Mouse (Mus musculus) heart, embryonic 11.5 days (tissue): ENCODE measurements around the gene Cdk12. TPM values are rescaled to one million over a fixed set of nuclear protein-coding genes. Genes with fewer than 3 reads are reported as not detected.

Experiments
- ATAC-seq: fragments of 200-750 bp; cut with Nextera tagmentation; replicated peaks from 2 replicates; pipeline ENCODE4 v1.8.0; 2017; ENCODE audit warnings: moderate library complexity; ENCODE audit not compliant: insufficient number of reproducible peaks, low FRiP score, low TSS enrichment
- H3K27ac ChIP-seq: fragments of 300-500 bp; sonication (generic); 2 replicates; pipeline ENCODE4 v1.5.1; 2014; ENCODE audit warnings: mild to moderate bottlenecking, low read depth, low read length
- H3K27me3 ChIP-seq: fragments of 300-500 bp; sonication (generic); 2 replicates; pipeline ENCODE4 v1.6.1; 2014; ENCODE audit warnings: mild to moderate bottlenecking, low read length, mixed read lengths; ENCODE audit not compliant: control insufficient read depth, insufficient read depth
- H3K36me3 ChIP-seq: fragments of 300-500 bp; sonication (generic); 2 replicates; pipeline ENCODE4 v1.6.1; 2014; ENCODE audit warnings: mild to moderate bottlenecking, low read length, moderate library complexity, mixed read lengths; ENCODE audit not compliant: control insufficient read depth, insufficient read depth
- H3K4me1 ChIP-seq: fragments of 300-500 bp; sonication (generic); 2 replicates; pipeline ENCODE4 v1.6.1; 2014; ENCODE audit warnings: low read length; ENCODE audit not compliant: control insufficient read depth, insufficient read depth
- H3K4me2 ChIP-seq: fragments of 300-500 bp; sonication (generic); 2 replicates; pipeline ENCODE4 v1.6.1; 2014; ENCODE audit warnings: mild to moderate bottlenecking, moderate library complexity
- H3K4me3 ChIP-seq: fragments of 300-500 bp; sonication (generic); 2 replicates; pipeline ENCODE4 v1.5.1; 2014; ENCODE audit warnings: low read depth, low read length
- H3K9ac ChIP-seq: fragments of 300-500 bp; sonication (generic); 2 replicates; pipeline ENCODE4 v1.6.1; 2014; ENCODE audit warnings: mild to moderate bottlenecking, low read depth, low read length, moderate library complexity
- H3K9me3 ChIP-seq: fragments of 300-500 bp; sonication (generic); replicated peaks from 2 replicates; pipeline ENCODE4 v1.6.1; 2016; ENCODE audit warnings: low read length; ENCODE audit not compliant: control insufficient read depth
- WGBS: fragments of 180-500 bp; shearing (Covaris S2); extraction: QIAGEN DNeasy Blood & Tissue Kit; methylation state at CpG from one replicate; pipeline ENCODE4 v1.1.7; 2014; ENCODE audit not compliant: insufficient replicate concordance; 5-methylcytosine and 5-hydroxymethylcytosine counted together
- microRNA-seq: library from miRNA; unstranded; fragments of <30 nt; microRNA quantifications from one replicate; pipeline ENCODE4, GENCODE M21; 2016; ENCODE audit warnings: borderline number of aligned reads
- polyA plus RNA-seq: library from polyadenylated mRNA; unstranded; fragments of >200 nt; fragmentation: Nextera tagmentation; extraction: Ambion mirVana; gene quantifications from 2 replicates; pipeline ENCODE4 v1.2.1, GENCODE M21; 2014

Gene Cdk12
- polyA plus RNA-seq, 1 experiment from 2014 or later, result 11.4 TPM

GRCm38 (mm10) chr11:98328031-98328370 is 125.1 kb downstream of the Cdk12 start:
- no peak; the same call in 1 of the 2 replicates for ATAC-seq
- peak overlapping the region; percentile 55 for H3K4me2 ChIP-seq
- under 1% methylated on average over 35 of the region's 35 CpGs for WGBS
- H3K9ac ChIP-seq, result no peak overlapping the region
- peaks cover 97% of the 10 kb centered on the region for H3K27me3 ChIP-seq
- no peaks in the 10 kb centered on the region for H3K9me3 ChIP-seq
- peak overlapping the region; percentile 29 for H3K4me3 ChIP-seq
- H3K27ac ChIP-seq, result no peak overlapping the region
- H3K4me1 ChIP-seq, result peaks cover 19% of the 10 kb centered on the region
- no peaks in the 10 kb centered on the region for H3K36me3 ChIP-seq

Small RNA genes lying within 50 kb of the gene (microRNA-seq; reads per million reads assigned to microRNA genes)
- not detected for gene Gm27399
- not detected for gene Mir5119

Other genes with a start within 250 kb of the Cdk12 start
- 0.14 TPM in 1 of 2 replicates, not detected in the other for gene Plxdc1, start 216.6 kb upstream of the Cdk12 start, polyA plus RNA-seq
- gene Arl5c, start 206.9 kb upstream of the Cdk12 start, polyA plus RNA-seq, result 7.2 and 8.0 TPM in 2 replicates
- gene Cacnb1, start 180.0 kb upstream of the Cdk12 start, polyA plus RNA-seq, result 5.0 and 6.1 TPM in 2 replicates
- 855 and 888 TPM in 2 replicates for gene Rpl19, start 176.3 kb upstream of the Cdk12 start, polyA plus RNA-seq
- gene Stac2, start 149.6 kb upstream of the Cdk12 start, polyA plus RNA-seq, result 0.26 and 0.27 TPM in 2 replicates
- 12.9 and 15.5 TPM in 2 replicates for gene Fbxl20, start 52.7 kb upstream of the Cdk12 start, polyA plus RNA-seq
- gene Med1, start 9.8 kb upstream of the Cdk12 start, polyA plus RNA-seq, result 40.7 and 46.9 TPM in 2 replicates
- gene Neurod2, start 126.6 kb downstream of the Cdk12 start, polyA plus RNA-seq, result 0.07 and 0.13 TPM in 2 replicates
- 13.6 and 15.3 TPM in 2 replicates for gene Ppp1r1b, start 145.3 kb downstream of the Cdk12 start, polyA plus RNA-seq
- gene Stard3, start 155.3 kb downstream of the Cdk12 start, polyA plus RNA-seq, result 39.6 and 40.6 TPM in 2 replicates
- gene Tcap, start 180.8 kb downstream of the Cdk12 start, polyA plus RNA-seq, result 149 and 151 TPM in 2 replicates
- 3.9 and 4.8 TPM in 2 replicates for gene Pnmt, start 183.4 kb downstream of the Cdk12 start, polyA plus RNA-seq
- 10.6 and 13.7 TPM in 2 replicates for gene Pgap3, start 197.4 kb downstream of the Cdk12 start, polyA plus RNA-seq
- gene Erbb2, start 209.4 kb downstream of the Cdk12 start, polyA plus RNA-seq, result 48.0 and 56.4 TPM in 2 replicates
- gene Mien1, start 235.9 kb downstream of the Cdk12 start, polyA plus RNA-seq, result 107 and 110 TPM in 2 replicates
- 0.63 and 2.0 TPM in 2 replicates for gene Grb7, start 243.3 kb downstream of the Cdk12 start, polyA plus RNA-seq